Mouse (Mus musculus) heart, adult 11 months (tissue): ENCODE measurements at regions not wholly inside any gene's neighbourhood (a gene's known extent, or its start where the extent isn't known, plus 50 kb on each side); places are given as distances from the start of the nearest gene placed in this dataset.

Source experiments
- DNase-seq: peaks from one replicate; pipeline ENCODE4 v3.0.0; 2022

DNA sequence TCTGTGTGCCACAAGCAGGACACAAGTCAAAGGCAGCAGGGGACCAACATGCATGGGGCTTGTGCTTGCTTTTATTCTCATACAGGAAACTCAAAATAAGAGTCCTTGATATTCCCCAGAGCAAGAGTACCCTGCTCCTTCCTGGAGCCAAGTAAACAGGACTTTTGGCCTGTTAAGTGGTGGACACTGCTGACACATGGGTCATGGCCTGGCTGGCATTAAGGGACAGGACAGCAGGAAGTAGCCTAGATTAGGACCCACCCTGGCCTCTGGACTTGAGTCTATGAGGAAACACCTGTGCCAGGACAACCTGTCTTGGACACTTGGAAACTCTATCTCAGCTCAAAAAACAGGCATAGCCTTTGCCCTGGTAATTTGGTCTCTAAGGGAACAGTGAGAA lies 181.0 kb upstream of the Jun start:
- peak; percentile 95 for DNase-seq

DNA sequence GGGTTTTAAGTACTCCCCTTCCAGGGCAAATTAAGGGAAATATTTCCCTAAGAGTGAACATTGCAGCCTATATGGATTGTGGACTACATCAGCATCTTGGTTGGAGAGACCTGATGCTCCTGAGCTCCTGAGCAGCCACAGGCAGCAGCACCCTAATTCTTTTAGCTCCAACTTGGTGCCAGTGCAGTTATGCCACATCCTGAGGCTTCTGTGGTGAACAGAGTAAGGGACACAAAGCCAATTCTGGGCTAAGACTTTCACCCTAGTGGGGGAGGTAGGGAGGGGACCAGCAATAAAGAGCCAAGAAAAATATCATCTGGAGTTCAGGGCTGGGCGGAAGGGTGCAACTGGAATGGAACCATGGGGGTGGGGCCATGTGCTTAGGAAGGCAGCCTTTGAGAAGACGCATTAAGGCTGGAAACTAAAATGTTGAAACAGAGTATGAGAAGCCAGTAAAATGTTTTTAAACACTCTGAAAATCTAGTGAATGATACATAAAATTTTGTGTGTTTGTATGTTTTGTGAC lies 182.1 kb upstream of the Jun start:
- DNase-seq, result peak; percentile 96

DNA sequence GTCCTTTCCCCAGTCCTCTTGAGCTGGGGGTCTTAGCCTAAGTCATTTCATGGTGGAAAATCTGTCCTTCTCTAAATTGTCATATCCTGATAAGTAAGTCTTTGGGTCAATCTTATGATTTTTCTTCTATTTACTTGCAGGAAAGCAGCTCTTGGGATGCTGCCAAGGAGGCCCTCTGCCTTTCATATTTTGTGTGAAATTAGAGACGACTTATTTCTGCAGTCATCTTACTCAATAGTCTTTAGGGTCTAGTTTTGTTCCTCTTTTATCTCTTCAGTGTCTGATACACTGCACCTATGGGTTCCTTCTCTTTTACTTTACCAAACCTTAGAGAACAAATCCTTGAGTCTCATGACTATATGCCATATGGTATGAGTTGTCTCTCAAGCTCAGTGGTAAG lies 196.0 kb upstream of the Jun start:
- DNase-seq, result peak; percentile 51

DNA sequence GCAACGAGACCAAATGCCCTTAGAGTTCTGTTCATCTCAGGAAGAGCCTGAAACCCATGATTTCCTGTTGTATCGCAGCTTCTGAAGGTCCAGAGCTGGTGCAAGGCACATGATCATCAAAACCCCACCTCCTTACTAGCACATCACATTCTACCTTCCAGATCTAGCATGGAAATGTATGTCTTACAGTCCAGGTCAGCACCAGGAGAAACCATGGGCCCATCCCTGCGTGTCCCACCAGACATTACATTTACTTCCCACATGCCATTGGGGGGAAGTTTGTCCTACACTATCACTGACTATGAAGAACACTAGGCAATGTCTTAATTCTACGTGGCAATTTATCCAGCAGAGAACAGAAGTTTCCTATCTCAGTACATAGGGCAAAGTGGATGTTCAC lies 197.0 kb upstream of the Jun start:
- peak; percentile 58 for DNase-seq

DNA sequence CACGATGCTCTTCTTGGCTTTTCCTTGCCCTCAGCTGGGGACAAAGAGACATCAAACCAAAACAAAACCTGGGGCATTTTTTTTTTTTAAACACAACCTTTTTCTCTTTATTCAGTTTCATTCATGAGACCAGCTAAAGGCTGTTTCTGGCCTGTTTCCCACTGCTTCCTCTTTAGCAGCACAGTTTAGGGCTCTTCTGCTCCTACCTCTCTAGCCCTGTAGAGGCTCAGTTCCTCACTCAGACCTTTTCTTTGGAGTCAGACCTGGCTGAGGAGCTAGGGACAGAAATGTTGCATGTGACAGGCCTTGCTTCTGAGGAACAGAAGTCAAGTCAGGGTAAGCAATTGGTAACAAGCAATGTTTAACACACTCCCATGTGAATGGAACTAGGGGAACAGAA lies 198.1 kb upstream of the Jun start:
- DNase-seq, result peak; percentile 64

DNA sequence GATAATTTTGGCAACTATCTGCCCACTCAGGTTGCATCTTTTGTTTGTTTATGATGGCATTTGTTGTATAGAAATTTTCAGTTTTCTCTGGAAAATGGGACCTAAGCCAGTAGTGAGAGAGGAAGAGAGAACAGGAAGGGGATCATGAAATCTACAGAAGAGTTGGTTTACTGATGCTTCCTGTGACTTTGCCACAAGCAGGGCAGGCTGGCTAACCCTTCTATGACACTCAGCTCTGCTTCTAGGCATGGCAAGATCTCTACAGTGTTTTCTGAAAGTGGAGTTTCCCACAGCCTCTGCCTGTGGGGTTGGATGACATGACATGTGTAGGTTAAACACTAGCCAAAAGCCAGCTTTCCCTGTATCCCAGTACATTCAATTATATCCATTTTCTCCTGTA lies 217.7 kb upstream of the Jun start:
- peak; percentile 31 for DNase-seq

DNA sequence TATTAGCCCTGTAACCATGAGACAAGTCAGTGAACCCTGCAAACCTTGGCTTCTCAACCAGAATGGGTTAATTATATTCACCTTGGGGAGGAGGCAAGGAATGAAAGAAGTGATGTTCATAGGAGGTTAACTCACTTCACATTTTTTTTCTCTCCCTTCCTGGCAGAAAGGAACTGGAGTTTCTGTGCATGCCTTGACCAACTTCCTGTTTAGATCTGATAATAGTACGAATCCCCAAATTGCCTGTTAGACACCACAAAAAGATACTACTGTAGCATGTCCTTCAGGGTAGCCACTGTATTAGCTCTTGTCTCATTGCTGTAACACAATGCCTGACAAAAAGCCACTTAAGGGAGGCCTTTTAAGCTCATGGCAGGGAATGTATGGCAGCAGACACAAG lies 218.4 kb upstream of the Jun start:
- peak; percentile 21 for DNase-seq

DNA sequence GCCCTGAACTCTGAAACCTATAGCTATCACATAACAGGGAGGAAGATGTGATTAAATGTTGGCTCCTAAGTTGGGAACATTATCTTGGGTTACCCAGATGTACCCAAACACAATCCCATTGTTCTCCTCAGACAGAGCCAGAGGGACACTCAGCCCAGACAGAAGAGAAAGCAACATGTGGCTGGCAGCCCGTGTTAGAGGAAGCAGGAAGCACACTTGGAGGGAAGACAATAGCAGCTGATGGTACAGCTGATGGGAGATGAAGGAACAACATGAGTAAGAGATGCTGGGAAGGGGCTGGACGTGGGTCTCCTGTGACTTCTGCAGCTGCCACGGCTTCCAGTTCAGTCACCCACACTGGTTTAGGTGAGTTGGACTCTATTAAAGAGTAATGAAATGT lies 224.2 kb upstream of the Jun start:
- peak; percentile 94 for DNase-seq

DNA sequence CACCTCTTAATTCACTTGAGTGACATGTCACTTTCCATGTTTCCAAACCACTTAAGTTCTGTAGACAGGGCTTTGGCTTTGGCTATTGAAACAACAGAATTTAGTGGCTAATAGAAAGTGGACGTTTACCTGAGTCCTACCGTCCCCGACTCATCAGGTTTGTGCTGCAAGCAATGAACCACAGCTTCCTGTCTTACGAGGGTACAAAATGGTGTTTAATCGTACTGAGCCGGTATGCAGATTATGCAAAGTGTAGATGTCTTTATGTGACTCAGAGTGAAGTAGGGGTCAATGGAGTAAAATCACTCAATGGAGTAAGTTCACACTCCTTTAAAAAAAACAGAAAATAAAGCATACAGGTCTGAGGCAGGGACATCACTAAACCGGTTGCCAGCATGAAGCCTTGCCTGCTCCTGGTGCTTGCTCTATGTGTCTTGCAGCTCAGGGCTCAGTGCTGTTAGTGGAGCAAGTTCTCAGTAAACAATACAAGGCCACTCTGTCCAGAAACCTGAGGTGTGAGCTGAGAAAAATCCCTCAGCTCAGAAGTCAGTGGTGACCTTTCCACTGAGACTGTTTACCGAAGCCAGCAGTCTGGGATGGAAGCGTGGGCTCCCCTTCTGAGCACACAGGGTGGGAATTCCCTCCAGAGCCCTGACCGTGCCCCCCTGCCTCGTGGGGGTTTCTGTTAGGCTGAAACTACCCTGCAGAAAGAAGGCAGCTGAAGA lies 226.1 kb upstream of the Jun start:
- peak; percentile 45 for DNase-seq

DNA sequence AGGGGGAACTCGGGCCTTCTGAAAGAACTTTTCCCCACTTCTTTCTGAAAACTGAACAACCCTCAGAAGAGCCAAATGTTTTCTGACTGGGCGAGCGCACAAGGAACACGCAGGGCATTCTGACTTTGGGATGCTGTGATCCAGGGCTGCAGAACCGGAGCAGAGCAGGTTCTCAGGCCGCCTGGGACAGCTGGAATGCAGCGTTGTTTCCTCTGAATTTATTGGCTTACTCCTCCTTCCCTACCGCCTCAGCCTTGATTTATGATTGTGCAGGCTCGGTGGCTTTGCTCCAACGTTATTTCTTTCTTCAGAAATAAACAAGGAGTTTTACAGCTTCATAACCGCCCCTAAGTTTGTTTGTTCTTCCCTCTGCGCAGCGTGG lies 226.7 kb upstream of the Jun start:
- peak; percentile 93 for DNase-seq

DNA sequence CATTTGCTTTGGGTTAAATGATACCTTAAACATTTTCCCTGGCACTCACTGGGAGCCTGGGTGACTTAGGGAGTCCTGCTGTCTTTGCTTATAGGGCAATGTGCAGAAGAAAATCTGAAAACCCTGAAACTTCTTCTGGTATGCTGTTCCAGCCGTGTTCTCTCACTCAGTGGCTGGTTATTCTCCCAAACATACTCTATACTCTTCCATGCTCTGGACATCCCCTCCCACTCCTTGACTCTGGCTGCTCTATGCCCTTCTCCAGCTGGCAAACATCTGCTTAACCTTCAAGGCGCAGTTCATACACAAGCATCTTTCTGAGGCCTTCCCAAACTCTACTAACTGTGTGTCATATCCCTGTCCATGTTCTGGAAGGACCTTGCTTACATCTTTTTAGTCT lies 227.2 kb upstream of the Jun start:
- DNase-seq, result peak; percentile 73

DNA sequence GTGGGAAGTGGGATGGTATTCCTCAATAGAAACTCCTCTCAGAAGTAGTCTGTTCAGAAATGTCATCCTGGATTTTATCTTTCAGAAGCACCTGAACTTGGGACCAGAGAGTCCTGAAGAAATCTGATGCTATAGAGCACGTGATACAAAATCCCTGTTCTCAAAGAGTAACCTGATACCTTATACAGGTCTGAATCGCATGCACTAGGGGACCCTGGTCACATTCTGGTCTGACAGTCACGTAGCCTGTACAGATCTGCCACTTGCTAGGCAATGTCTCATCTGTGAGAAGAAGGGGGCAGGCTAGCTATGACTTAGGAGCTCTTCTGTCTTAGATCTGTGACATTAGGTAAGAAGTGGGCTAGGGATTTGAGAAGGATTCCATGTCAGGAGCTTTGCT lies 230.1 kb upstream of the Jun start:
- peak; percentile 37 for DNase-seq

DNA sequence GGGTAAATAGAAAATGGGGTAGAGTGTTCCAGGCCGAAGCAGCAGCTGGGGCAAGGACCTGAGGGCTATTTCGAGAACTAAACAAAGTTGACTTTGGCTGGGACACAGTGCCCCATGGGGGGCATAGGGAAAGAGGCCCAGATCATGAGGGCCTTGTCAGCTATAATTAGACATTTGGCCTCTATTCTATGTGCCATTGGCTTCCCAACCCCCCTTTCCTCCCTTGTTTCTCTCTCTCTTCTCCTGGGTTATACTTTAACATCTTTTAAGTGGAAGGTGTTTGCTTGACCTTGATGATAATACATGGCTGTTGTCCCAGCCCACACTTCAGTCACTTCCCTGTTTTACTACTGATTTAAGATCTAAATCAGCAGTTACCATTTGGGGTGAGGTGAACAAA lies 231.8 kb upstream of the Jun start:
- peak; percentile 97 for DNase-seq

DNA sequence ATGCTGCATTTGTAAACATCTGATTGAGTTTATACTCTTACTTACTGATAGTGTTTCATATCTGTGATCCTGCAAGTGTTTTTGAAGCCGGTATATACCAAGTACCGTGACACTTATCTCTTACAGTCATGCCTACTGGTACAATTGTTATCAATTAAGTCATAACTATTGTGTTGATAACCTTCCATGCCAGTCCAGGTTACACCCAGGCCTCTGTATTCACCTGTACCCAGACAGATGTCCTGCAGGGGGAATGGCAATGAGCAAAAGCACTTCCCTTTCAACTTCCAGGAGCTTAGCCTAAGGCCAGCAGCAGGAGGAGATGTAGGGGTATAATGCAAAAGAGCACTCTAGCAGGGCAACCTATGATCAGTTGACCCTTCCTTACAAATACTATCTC lies 232.2 kb upstream of the Jun start:
- DNase-seq, result peak; percentile 69

DNA sequence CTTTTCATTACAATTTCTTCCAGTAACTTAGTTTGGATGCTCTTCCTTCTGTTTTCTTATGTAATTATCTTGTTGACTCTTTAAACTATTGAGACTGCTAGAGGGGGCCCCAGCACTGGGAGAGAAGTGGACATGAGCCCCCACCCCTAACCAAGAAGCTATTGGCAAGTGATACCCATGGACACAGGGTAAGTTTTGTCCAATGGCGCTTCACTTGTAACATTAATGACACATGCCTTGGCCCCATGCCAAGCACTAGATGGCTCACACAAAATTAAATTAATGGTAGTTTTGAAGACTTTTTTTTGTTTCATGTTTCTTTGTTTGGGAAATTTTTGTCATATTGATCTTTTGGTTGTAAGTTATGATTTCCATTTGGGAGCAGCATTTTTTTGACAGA lies 232.7 kb upstream of the Jun start:
- peak; percentile 65 for DNase-seq

DNA sequence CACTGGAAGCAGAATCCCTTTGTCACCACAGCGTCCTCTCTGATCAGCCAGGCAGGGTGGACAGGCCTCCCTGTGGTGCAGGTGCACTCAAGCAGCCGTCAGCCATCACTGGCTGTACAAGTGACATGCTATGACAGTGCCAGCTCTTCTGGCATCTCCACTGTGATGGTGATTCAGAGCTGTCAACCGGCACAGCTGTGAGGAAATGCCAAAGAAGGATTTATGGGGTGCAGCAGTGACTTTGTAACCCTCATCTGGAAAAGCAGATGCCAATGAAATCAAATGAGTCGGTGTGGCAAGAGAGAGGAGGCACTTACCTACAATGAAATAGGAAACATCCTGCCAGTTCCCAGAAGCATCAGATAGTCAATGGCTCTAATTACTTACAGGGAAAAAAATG lies 238.3 kb upstream of the Jun start:
- peak; percentile 93 for DNase-seq

DNA sequence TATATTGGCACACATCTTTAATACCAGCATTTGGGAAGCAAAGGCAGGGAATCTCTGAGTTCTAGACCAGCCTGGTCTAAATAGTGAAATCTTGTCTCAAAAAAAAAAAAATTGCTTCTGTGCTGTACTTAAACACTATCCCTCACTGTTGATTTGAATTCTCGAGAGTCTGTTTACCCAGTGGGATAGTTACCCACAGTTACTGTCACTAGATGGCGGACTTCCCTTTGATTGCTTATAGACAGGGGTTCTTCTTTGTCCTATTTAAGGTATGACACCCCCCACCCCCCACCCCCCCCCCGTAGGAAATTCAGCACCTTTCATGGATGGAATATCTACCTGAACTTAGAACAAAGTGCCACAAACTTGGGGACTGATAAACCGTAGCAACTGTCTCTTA lies 242.1 kb upstream of the Jun start:
- peak; percentile 44 for DNase-seq

DNA sequence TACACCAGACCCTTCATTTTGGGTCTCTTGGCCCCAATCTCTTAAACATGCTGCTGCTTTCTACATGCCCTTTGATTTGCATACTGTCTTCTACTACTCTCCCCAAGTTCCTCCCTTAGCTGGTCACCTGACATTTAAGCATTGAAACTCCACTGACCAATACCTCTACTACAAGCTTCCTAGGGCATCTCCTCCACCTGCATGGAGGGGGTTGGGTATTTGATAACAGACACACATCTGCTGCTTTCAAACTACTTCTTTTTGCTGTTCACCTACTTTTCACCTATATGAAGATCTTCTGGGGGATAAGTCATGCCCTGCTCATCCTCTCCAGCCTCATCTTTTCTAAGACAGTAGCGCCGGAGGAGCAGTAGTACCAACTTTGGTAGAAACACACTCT lies 249.9 kb upstream of the Jun start:
- DNase-seq, result peak; percentile 81

DNA sequence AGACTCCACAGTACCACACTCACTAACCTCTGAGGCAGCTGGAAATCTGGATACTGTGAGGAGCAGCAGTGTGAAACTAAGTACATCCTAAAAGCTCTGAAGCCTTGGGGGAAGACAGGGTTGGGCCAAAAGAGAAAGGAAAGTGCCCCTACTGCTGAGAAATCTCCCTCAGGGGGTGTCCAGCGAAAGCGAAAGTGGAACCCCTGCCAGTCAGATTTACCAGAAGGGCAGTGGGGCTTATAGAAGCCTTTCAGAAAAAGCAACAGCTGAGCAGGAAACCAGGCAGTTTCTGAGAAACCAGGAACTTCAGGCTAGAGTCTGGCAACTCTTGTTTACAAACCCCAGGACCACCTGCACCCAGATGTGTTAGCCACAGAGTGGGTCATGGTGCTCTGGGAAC lies 251.3 kb upstream of the Jun start:
- DNase-seq, result peak; percentile 97

DNA sequence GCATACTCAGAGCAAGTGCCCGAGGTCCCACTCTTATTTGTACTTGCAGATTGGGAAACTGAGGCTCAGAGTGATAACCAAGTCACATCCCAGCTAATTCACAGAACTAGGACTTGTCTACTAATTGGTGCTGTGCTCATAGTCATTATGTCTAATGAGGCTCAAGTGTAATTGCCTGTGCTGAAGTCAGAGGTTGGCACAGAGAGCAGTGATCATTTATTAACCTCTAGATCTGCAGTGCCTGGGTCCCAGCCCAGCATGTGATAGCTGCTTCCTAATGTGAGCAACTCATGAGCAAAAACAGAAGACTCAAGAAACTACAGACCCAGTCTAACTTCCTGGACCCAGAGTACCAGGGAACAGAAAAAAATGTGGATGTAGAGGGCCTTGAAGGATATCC lies 252.0 kb upstream of the Jun start:
- peak; percentile 72 for DNase-seq

DNA sequence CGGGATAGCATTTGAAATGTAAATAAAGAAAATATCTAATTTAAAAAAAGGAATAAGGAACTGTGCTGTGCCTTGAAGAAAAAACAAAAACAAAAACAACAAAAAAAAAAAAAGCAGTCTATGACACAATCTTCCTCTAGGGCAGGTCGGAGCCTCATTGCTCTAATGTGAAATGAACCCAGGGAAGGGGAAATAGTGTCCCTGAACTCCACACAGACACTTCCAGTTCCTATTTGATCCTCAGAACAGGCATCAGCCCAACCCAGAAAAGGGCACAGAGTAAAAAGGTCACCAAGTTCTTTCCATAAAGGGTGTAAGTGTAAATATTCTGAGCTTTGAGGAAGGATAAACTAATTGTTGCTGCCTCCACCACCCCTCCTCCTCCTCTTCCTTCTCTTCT lies 250.2 kb upstream of the Fggy start:
- peak; percentile 75 for DNase-seq

DNA sequence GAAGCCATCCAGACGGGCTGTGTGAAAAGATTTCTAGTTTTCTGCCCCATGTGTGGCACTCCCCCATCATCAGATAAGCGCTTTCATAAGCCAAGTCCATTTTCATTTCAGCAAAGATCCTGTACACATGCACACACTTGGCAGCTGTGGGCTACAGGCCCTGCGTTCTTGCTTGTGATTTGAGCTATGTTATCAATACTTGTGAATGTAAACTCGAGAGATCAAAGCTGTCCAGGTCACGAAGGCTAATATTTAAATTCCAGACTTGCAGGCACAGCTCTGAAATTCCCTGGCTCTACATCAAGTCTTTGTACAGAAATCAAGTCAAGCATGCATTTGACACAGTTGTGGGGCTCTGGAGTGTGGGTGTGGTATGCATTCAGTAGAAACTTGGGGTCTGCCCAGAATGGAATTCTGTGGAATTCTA lies 248.8 kb upstream of the Fggy start:
- DNase-seq, result peak; percentile 70

DNA sequence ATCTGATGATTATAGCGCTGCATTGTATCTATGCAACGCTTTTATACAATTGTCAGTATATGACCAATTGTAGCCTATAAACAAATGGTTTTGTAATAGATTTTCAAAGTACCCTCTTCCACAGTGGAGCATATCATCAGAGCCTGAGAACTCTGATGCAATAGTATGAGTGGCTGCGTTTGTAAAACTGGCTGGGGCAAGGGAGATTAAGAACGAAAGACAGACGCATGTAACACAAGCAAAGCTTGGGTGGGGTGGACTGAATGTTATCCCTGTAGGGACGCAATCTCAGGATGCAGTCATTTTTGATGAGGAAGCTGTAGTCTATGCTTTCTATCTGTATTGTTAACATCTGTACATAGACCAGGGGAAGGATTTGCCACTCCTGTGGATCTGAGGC lies 246.9 kb upstream of the Fggy start:
- DNase-seq, result peak; percentile 79

DNA sequence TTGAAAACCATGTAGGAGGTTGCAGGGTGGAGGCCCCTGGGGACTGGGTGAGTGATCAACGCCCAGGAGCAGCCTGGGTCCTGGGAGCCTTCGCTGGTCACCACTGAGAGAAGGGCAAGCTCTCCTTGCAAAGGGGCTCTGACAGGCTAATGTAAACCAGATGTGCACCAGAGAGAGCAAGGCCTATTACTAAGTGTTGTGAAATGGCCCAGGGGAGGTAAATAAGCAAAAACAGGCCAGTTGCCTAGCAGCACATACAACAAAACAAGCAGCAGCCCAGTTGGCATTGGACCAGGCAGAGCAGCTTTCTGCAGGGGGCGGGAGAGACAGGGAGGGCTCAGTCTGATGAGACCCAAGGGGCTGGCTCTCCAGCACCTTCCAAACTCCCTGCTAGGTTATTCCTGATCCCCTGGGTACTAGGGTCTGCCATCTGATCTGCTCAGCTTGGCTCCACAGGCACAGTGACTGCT lies 239.5 kb upstream of the Fggy start:
- DNase-seq, result peak; percentile 99

DNA sequence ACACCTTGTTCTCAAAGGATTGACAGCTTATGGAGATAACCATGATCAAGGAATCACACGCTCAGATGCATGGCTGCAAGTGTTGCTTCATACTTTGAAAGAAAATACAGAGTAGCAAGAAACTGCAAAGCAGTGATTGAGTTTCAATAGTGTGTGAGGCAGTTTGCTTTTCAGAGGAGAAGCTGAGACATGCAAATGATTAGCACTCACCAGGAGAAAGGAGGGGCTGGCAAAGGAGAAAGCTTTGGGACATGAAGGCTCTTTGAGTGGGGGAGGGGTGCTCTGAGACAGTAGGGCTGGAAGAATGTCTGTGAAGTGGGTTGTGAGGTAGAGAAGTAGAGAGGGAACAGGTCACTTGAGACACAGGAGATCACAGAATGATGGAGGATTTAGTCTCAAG lies 238.7 kb upstream of the Fggy start:
- peak; percentile 90 for DNase-seq
